Mouse (Mus musculus): ENCODE data around the gene Lrrfip1. TPM values are rescaled to one million over a fixed set of nuclear protein-coding genes. Genes with fewer than 3 reads are reported as not detected.

Lrrfip1 gene
- polyA plus RNA-seq, 1 experiment from 2014 or later = 33.0 TPM

DNA sequence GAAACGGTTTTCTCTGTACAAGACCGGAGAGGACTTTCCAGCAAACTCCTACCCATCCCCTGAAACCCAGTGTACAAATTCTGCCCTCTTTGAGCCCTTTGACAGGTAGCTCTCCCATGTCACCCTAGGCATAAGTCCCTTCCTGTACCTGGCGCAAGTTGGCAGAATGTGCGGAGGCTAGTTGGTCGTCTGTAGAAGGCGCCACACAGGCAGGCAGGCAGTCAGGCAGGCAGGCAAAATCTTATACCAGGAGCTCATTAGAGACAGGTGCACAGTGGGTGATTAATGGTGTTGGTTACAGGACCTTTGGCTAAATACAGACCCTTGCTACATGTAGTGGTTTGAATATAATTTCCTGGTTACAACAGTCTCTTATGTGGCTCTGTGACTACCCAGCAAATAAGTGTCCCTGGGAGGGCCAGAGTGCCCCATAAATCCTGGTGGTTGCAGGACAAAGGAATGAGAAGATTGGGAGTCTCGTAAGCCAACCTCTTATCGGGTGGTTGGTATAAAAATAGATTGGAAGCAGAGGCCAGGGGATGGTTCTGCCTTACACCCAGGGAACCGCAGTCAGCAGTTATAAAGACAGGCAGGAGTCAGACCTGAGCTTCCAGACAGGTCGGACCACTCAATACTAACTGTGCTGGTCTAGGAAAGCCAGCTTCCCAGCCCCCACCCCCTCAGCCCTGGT, 1.5 kb downstream of the Lrrfip1 start:
- Histone ChIP-seq H3K9ac (no peak overlapping the region), H3K4me1 (peaks cover 9% of the 10 kb centered on the region), H3K4me2 (replicated peaks) (peak overlapping the region; percentile 94), H3K36me3 (no peaks in the 10 kb centered on the region), H3K9me3 (peaks cover 4% of the 10 kb centered on the region; the same call in 1 of the 2 replicates), H3K27me3 (0 out of 2 replicates have a peak, but pooled peaks cover 4% of the 10 kb centered on the region), H3K27ac (no peak overlapping the region), H3K4me3 (peak overlapping the region; percentile 75)
- ATAC-seq (ENCODE audit: insufficient number of reproducible peaks, insufficient read depth, low FRiP score, low TSS enrichment) = no peak
- 78% methylated on average over 10 of the region's 10 CpGs for WGBS

DNA sequence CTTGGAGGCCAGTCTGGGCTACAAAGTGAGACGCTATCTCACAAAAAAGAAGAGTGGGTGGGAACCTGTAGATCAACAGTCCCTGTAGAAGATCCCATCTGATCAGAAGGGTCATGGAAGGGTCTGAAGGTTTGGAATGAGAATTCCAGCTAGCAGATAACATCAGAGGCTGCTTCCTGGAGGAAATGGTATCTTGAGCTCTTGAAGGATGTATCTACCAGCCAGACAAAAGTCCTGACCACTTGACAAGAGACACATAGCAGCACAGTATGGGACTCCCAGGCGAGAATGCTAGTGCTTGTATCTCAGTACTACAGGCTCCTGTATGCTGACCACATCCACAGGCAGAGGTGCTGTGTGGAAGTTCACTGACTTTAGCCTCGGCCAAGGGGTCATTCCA, 2.6 kb downstream of the Lrrfip1 start:
- no peak overlapping the region for H3K27ac ChIP-seq
- no peak overlapping the region for H3K4me2 ChIP-seq (replicated peaks)
- no peak for ATAC-seq (ENCODE audit: insufficient number of reproducible peaks, insufficient read depth, low FRiP score, low TSS enrichment)
- H3K36me3 ChIP-seq = no peaks in the 10 kb centered on the region
- WGBS = 80% methylated on average over 3 of the region's 3 CpGs
- no peaks in the 10 kb centered on the region for H3K9me3 ChIP-seq
- no peak overlapping the region for H3K4me3 ChIP-seq
- peaks cover 9% of the 10 kb centered on the region for H3K4me1 ChIP-seq
- H3K27me3 ChIP-seq = 0 out of 2 replicates have a peak, but pooled peaks cover 4% of the 10 kb centered on the region
- H3K9ac ChIP-seq = no peak overlapping the region

DNA sequence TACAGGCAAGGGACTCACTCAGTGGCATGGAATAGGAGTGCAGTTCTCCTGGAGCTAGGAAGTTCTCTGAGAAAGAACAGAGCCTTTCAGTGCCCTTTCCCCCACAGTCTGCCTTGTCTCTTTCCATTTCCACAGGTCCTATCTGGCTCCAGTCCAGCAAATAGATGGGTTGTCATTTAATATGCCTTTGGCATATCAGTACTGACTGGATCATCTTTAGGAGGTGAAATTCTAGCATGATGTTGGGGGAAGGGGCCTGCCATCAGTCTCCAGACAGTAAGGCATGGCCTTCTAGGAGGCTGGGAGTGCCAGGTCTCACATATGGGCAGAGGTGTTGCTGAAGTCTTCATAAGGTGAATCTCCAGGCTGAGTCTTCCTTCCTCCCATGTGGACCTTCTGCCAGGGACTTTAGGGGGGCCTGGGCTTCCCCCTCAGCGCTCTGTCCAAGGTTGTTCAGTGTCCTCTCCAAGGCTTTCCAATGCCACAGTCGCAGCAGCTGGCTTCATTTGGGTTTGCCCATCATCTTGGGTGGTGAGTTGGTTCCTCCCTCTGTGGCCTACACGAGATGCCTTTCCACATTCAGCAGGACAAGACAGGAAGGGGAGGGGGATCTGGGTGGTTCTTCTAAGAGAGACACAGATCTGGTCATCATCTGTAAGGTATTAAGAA, 3.5 kb downstream of the Lrrfip1 start:
- Histone ChIP-seq H3K9me3 (no peaks in the 10 kb centered on the region), H3K27ac (no peak overlapping the region), H3K4me3 (no peak overlapping the region), H3K4me2 (replicated peaks) (no peak overlapping the region), H3K9ac (no peak overlapping the region), H3K27me3 (0 out of 2 replicates have a peak, but pooled peaks cover 4% of the 10 kb centered on the region), H3K36me3 (no peaks in the 10 kb centered on the region), H3K4me1 (peaks cover 9% of the 10 kb centered on the region)
- 92% methylated on average over 3 of the region's 3 CpGs for WGBS
- ATAC-seq (ENCODE audit: insufficient number of reproducible peaks, insufficient read depth, low FRiP score, low TSS enrichment) = no peak

DNA sequence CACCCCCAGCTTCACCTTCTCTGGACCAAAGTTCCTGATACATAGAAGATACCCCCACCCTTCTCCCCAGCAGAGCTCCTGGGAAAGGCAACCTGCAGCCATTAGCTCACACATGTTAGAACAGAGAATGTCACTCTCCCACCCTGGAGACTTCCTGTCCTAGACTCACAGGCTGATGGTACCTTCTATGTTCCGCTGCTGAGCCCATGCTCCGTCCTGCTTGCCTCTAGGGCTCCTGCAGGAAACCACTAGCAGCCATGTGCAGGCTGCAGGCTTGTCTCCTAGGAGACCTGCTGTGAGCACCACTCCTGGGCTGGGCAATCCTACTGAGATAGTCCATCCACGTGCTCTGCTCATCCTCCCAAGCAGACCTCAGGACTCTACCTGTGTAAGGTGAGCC, 4.1 kb downstream of the Lrrfip1 start:
- Histone ChIP-seq H3K9me3 (no peaks in the 10 kb centered on the region), H3K27me3 (0 out of 2 replicates have a peak, but pooled peaks cover 3% of the 10 kb centered on the region), H3K9ac (no peak overlapping the region), H3K4me2 (replicated peaks) (no peak overlapping the region), H3K4me3 (no peak overlapping the region), H3K4me1 (peaks cover 9% of the 10 kb centered on the region), H3K36me3 (no peaks in the 10 kb centered on the region), H3K27ac (no peak overlapping the region)
- 84% methylated on average over 3 of the region's 3 CpGs for WGBS
- ATAC-seq (ENCODE audit: insufficient number of reproducible peaks, insufficient read depth, low FRiP score, low TSS enrichment) = no peak

DNA sequence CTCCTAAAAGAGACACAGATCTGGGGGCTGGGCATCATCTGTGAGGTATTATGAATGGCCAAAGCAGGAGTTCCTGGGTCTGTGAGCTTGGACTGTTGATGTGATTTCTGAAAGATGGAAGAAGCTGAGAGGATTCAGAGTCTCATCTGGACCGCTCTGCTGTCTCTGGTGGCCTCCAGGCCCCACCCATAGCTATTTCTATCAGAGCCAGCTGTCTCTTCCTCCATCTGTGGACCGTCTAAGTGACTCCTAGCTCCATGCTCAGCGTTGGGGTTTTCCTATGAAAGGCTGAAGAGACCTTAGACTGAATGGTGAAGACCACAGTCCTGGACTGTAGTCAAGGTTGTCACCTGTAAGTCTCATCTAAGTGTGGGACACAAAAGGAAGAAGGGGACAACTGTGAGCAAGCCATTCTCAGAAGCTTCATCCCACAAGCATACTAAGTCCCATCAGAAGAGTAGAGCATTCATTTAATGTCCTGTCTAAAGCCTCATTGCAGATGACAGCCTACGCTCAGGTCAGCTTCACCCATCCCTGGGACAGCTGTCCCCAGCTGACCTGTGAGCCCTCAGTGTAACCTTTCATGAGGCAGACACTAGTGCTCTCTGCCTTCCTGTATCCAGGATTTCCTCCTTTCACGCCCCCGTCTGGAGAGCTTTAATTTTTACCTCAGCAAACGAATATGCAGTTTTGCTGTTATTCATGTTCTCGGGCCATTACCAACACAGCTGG, 5.2 kb downstream of the Lrrfip1 start:
- ATAC-seq (ENCODE audit: insufficient number of reproducible peaks, insufficient read depth, low FRiP score, low TSS enrichment) = no peak
- H3K27me3 ChIP-seq = no peaks in the 10 kb centered on the region
- 86% methylated on average over 8 of the region's 8 CpGs for WGBS

DNA sequence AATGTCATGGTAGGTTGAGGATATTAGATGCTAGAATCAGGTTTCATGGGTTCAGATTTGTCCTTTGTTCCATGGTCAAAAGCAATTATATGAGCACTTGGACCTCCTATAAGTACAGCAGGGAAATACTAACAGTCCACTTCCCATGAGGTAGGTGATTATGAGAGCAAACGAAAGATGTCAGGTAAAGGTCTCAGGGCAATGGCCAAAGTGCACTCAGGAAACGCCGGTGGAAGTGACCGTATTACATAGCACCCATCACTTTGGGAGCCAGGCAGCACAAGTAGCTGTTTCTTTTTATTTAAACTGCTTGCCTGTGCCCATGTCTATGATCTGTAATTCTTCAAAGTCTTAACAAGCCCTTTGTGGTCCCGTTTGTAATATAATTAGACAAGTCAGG, 7.5 kb downstream of the Lrrfip1 start:
- no peak for ATAC-seq (ENCODE audit: insufficient number of reproducible peaks, insufficient read depth, low FRiP score, low TSS enrichment)
- H3K9ac ChIP-seq = no peak overlapping the region
- no peaks in the 10 kb centered on the region for H3K9me3 ChIP-seq
- H3K4me1 ChIP-seq = no peaks in the 10 kb centered on the region
- no peaks in the 10 kb centered on the region for H3K36me3 ChIP-seq
- H3K4me3 ChIP-seq = no peak overlapping the region
- no peak overlapping the region for H3K27ac ChIP-seq
- H3K4me2 ChIP-seq (replicated peaks) = no peak overlapping the region
- 87% methylated on average over 5 of the region's 5 CpGs for WGBS
- H3K27me3 ChIP-seq = no peaks in the 10 kb centered on the region

More for the DNA sequence above, 5.2 kb downstream of the Lrrfip1 start:
- peaks cover 9% of the 10 kb centered on the region for H3K4me1 ChIP-seq
- H3K9me3 ChIP-seq = no peaks in the 10 kb centered on the region
- H3K9ac ChIP-seq = no peak overlapping the region
- H3K4me3 ChIP-seq = no peak overlapping the region
- H3K36me3 ChIP-seq = no peaks in the 10 kb centered on the region
- H3K27ac ChIP-seq = no peak overlapping the region
- H3K4me2 ChIP-seq (replicated peaks) = no peak overlapping the region

DNA sequence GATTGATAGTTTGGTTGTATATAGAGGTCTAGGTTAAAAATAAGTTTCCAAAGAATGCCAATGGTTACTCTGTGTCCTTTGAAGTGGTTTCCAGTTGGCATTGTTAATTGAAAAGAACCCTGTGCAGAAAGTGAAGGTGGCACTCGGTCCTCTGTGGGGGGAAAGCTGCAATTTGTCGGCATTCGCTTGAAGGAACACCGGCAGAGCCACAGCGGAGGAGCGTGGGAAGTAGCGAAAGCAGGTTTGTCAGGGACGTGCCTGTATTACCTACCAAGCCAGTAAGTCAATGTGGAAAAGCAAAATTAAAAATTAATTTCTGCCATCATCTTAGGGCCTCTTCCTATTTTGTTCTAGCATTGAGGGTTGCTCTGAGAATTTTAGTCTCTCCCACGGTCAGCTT, 8.2 kb downstream of the Lrrfip1 start:
- Histone ChIP-seq H3K4me3 (no peak overlapping the region), H3K27ac (no peak overlapping the region), H3K36me3 (no peaks in the 10 kb centered on the region), H3K9me3 (no peaks in the 10 kb centered on the region), H3K27me3 (no peaks in the 10 kb centered on the region; the same call in 1 of the 2 replicates), H3K4me1 (peaks cover 3% of the 10 kb centered on the region; the same call in 1 of the 2 replicates), H3K4me2 (replicated peaks) (no peak overlapping the region), H3K9ac (no peak overlapping the region)
- 86% methylated on average over 9 of the region's 9 CpGs for WGBS
- no peak for ATAC-seq (ENCODE audit: insufficient number of reproducible peaks, insufficient read depth, low FRiP score, low TSS enrichment)

DNA sequence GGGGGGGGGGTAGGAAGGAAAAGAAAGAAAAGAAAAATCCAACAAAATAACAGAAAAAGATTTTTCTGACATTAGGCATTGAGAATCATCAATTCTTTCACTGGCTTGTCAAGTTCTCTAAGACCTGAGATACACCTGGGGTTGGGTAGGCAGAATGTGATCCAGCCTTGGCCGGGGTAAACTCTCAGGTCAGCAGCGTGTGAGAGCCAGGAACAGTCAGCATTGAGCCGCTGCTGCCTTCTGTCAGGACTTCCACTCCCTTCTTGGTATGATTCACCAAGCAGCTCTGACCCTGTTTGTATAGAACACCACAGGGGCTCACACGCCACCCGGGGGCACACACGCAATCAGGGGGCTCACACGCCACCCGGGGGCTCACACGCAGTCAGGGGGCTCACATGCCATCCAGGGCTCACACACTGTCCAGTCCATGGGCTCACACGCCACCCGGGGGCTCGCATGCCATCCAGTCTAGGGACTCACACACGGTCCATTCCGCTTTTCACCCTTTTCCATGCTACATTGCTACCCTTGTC, 9.7 kb downstream of the Lrrfip1 start:
- no peaks in the 10 kb centered on the region; the same call in 1 of the 2 replicates for H3K27me3 ChIP-seq
- no peak overlapping the region for H3K4me2 ChIP-seq (replicated peaks)
- no peak for ATAC-seq (ENCODE audit: insufficient number of reproducible peaks, insufficient read depth, low FRiP score, low TSS enrichment)
- peaks cover 3% of the 10 kb centered on the region; the same call in 1 of the 2 replicates for H3K4me1 ChIP-seq
- H3K36me3 ChIP-seq = no peaks in the 10 kb centered on the region
- H3K27ac ChIP-seq = no peak overlapping the region
- H3K9ac ChIP-seq = no peak overlapping the region
- H3K4me3 ChIP-seq = no peak overlapping the region
- 91% methylated on average over 14 of the region's 14 CpGs for WGBS
- H3K9me3 ChIP-seq = no peaks in the 10 kb centered on the region

DNA sequence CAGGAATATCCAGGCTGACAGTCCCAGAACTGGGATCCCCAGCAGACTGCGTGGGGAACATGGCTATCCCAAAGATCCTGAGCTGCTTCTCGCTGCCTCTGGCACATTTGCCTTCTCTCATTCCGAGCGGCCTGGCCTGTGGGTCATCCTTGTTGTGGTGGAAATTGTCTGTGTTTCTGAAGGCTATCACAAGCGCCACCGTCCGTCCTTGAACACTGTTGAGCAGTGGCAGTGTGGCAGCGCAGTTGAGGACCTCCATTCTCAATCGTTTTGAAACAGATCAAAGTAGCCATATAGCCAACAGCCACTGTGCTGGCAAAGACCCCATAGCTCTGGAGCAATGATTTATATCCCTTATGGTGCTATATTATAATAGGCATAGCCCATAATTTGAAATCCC, 10.2 kb downstream of the Lrrfip1 start:
- no peak overlapping the region for H3K4me2 ChIP-seq (replicated peaks)
- WGBS = 89% methylated on average over 9 of the region's 9 CpGs
- no peak overlapping the region for H3K4me3 ChIP-seq
- H3K9ac ChIP-seq = no peak overlapping the region
- no peaks in the 10 kb centered on the region for H3K36me3 ChIP-seq
- ATAC-seq (ENCODE audit: insufficient number of reproducible peaks, insufficient read depth, low FRiP score, low TSS enrichment) = no peak
- H3K9me3 ChIP-seq = no peaks in the 10 kb centered on the region
- H3K27ac ChIP-seq = no peak overlapping the region
- no peaks in the 10 kb centered on the region; the same call in 1 of the 2 replicates for H3K27me3 ChIP-seq
- peaks cover 6% of the 10 kb centered on the region for H3K4me1 ChIP-seq

DNA sequence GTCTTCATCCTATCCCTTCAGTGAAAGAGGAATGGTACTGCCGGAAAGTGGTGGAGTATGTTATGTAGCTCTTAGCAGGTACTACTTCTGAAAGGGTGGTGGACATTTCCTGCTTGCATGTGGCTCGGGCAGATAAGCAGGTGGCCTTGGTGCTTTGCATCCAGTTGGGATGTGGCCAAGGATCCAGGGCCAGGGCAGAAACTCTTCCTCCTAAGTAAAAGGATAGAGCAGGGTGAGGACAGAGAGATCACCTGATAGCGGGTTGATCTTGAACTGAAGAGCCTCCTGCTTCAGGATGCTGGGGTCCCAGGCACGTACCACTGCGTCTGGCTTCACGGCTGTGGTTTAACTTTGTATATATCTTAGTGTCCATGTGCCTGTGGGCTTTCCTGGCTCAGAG, 10.7 kb downstream of the Lrrfip1 start:
- peaks cover 11% of the 10 kb centered on the region for H3K4me1 ChIP-seq
- no peaks in the 10 kb centered on the region; the same call in 1 of the 2 replicates for H3K27me3 ChIP-seq
- no peaks in the 10 kb centered on the region for H3K36me3 ChIP-seq
- H3K4me2 ChIP-seq (replicated peaks) = no peak overlapping the region
- no peak overlapping the region for H3K27ac ChIP-seq
- H3K9ac ChIP-seq = no peak overlapping the region
- H3K4me3 ChIP-seq = no peak overlapping the region
- H3K9me3 ChIP-seq = no peaks in the 10 kb centered on the region
- no peak for ATAC-seq (ENCODE audit: insufficient number of reproducible peaks, insufficient read depth, low FRiP score, low TSS enrichment)
- 88% methylated on average over 6 of the region's 6 CpGs for WGBS

DNA sequence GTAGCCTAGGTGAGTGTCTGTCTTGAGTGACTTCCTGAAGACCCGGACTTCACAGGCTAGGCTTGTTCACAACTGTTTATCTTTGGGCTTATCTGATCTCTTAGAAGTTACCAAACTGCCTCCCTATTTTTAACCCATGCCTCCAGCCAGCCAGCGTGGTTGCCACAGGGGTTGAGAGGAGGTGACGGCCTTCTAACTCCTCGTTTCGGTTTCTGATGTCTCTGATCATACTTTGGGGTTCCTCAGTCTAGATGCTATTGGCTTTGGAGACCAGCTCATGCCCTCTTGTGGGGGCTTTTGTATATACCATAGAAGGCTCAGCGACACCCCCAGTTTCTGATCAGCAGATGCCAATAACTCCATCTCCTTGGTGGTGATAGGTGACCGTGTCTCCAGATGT, 11.7 kb downstream of the Lrrfip1 start:
- 85% methylated on average over 7 of the region's 7 CpGs for WGBS
- H3K27me3 ChIP-seq = no peaks in the 10 kb centered on the region; the same call in 1 of the 2 replicates
- H3K36me3 ChIP-seq = no peaks in the 10 kb centered on the region
- H3K27ac ChIP-seq = no peak overlapping the region
- H3K9ac ChIP-seq = no peak overlapping the region
- H3K4me2 ChIP-seq (replicated peaks) = no peak overlapping the region
- H3K9me3 ChIP-seq = no peaks in the 10 kb centered on the region
- H3K4me1 ChIP-seq = peaks cover 13% of the 10 kb centered on the region
- no peak for ATAC-seq (ENCODE audit: insufficient number of reproducible peaks, insufficient read depth, low FRiP score, low TSS enrichment)
- H3K4me3 ChIP-seq = no peak overlapping the region
